Mouse (Mus musculus) bone marrow macrophage, adult 2 months (primary cell): Measurements from ENCODE around the gene Atl3.

Experiments
- CTCF ChIP-seq: IDR thresholded peaks from 2 replicates; pipeline ENCODE4 v1.5.1; 2012; ENCODE audit warnings: low read depth, mild to moderate bottlenecking, low read length, moderate library complexity
- POLR2A ChIP-seq: IDR thresholded peaks from 2 replicates; pipeline ENCODE4 v1.6.1; 2012; ENCODE audit warnings: mild to moderate bottlenecking, low read depth, low read length, borderline replicate concordance

GRCm38 (mm10) chr19:7533891-7534290 is 40.1 kb downstream of the Atl3 start:
- no peak for TF ChIP-seq CTCF
- TF ChIP-seq POLR2A: no peak
